Mouse (Mus musculus): ENCODE data around the gene Znrf3. TPM values are rescaled to one million over a fixed set of nuclear protein-coding genes. Genes with fewer than 3 reads are reported as not detected.
"Not testable (repeated sequence)": the region's sequence is repeated elsewhere in the genome, so short reads cannot be mapped to it uniquely, and the experiment has no call there.

The Znrf3 gene
- 8.2 and 8.3 TPM in 2 replicates for polyA plus RNA-seq (2016; fragmentation: Nextera tagmentation; extraction: Ambion mirVana)

GRCm38 (mm10) chr11:5444599-5445451, at the start of gene Znrf3:
Gene Znrf3 (minus strand): TSS chr11:5444847.
- peak within 1 kb of the TSS; percentile 84 for H3K4me3 ChIP-seq
- H3K4me1 ChIP-seq = peaks cover 17% of the 10 kb centered on the region
- no peaks in the 10 kb centered on the region for H3K9me3 ChIP-seq (replicated peaks)
- ATAC-seq (ENCODE audit: low FRiP score) = peak; percentile 92
- under 1% methylated on average over 49 of the region's 106 CpGs for WGBS
- peak within 1 kb of the TSS; percentile 71 for H3K4me2 ChIP-seq (replicated peaks)
- H3K27ac ChIP-seq = peak within 1 kb of the TSS; percentile 66
- no peaks in the 10 kb centered on the region for H3K36me3 ChIP-seq
- no peaks in the 10 kb centered on the region for H3K27me3 ChIP-seq
- peak within 1 kb of the TSS; percentile 82 for H3K9ac ChIP-seq

- no peaks in the 10 kb centered on the region for H3K9me3 ChIP-seq (replicated peaks)
- WGBS = 44% methylated on average over 2 of the region's 2 CpGs
Observed at GRCm38 (mm10) chr11:5493869-5494268, 49.2 kb upstream of the Znrf3 start.

GRCm38 (mm10) chr11:5491912-5492311, 47.3 kb upstream of the Znrf3 start:
- Histone ChIP-seq H3K4me3 (no peak overlapping the region), H3K27ac (no peak overlapping the region), H3K4me1 (no peaks in the 10 kb centered on the region), H3K4me2 (replicated peaks) (no peak overlapping the region), H3K9ac (no peak overlapping the region), H3K36me3 (no peaks in the 10 kb centered on the region), H3K9me3 (replicated peaks) (no peaks in the 10 kb centered on the region), H3K27me3 (no peaks in the 10 kb centered on the region)
- 69% methylated on average over 7 of the region's 7 CpGs for WGBS
- ATAC-seq (ENCODE audit: low FRiP score) = no peak

More at GRCm38 (mm10) chr11:5493869-5494268, 49.2 kb upstream of the Znrf3 start:
- ATAC-seq (ENCODE audit: low FRiP score) = no peak
- Histone ChIP-seq H3K4me1 (no peaks in the 10 kb centered on the region), H3K36me3 (no peaks in the 10 kb centered on the region), H3K4me2 (replicated peaks) (no peak overlapping the region), H3K27me3 (no peaks in the 10 kb centered on the region), H3K9ac (no peak overlapping the region), H3K4me3 (no peak overlapping the region), H3K27ac (no peak overlapping the region)

DNA sequence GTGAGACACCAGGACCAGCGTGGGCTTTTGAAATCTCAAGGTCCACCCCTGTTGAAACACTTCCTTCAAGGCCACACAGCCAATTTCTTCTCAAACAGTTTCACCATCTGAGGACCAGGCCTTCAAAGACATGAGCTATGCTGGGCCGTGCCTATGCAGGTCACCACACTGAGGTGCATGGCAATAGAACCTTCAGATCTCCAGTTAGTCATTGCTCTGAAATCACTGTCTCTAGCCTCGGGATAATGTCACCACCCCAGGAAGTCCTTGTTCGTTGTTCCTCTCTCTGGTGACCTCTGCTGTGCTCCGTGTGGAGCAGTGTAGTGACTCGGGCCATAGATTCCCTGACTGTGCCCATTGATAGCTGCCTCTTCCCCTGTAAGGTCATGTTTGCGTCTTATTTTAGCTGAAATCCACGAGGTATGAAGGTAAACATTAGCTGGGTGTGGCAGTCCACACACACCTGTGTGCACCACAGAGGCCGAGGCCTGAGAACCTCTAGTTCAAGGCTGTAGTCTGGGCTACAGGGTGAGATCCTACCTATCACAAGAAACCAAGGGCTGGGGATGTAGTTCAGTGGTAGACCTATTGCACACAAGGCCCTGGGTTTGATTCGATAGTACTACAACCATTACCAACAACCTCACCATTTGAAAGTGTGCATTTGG, 46.5 kb upstream of the Znrf3 start:
- no peak overlapping the region for H3K4me3 ChIP-seq
- 84% methylated on average over 10 of the region's 10 CpGs for WGBS
- no peak overlapping the region for H3K27ac ChIP-seq
- no peaks in the 10 kb centered on the region for H3K4me1 ChIP-seq
- no peak overlapping the region for H3K9ac ChIP-seq
- no peaks in the 10 kb centered on the region for H3K9me3 ChIP-seq (replicated peaks)
- H3K4me2 ChIP-seq (replicated peaks) = no peak overlapping the region
- H3K27me3 ChIP-seq = no peaks in the 10 kb centered on the region
- no peaks in the 10 kb centered on the region for H3K36me3 ChIP-seq
- no peak for ATAC-seq (ENCODE audit: low FRiP score)

DNA sequence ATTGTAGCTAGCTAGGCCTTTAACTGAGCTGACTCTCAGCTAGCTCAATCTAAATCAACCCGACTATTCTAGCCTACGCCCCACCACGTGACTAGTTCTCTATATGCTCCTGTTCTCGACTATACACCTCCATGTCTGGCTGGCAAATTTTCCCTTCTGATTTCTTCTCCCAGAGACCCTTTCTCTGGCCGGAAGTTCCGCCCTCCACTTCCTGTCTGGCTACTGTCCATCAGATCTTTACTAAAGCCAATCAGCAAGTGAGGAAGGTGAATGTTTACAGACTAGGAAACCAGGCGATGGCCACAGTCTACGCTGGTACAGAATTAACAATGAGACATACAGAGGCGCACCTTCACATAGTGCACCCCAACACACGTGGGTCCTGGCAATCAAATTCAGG, 44.8 kb upstream of the Znrf3 start:
- not testable (repeated sequence) for H3K9ac ChIP-seq; H3K9me3 ChIP-seq (replicated peaks); H3K36me3 ChIP-seq; H3K27me3 ChIP-seq; H3K4me3 ChIP-seq; H3K4me2 ChIP-seq (replicated peaks); H3K27ac ChIP-seq; H3K4me1 ChIP-seq; ATAC-seq (ENCODE audit: low FRiP score)
- WGBS = 91% methylated on average over 10 of the region's 10 CpGs

DNA sequence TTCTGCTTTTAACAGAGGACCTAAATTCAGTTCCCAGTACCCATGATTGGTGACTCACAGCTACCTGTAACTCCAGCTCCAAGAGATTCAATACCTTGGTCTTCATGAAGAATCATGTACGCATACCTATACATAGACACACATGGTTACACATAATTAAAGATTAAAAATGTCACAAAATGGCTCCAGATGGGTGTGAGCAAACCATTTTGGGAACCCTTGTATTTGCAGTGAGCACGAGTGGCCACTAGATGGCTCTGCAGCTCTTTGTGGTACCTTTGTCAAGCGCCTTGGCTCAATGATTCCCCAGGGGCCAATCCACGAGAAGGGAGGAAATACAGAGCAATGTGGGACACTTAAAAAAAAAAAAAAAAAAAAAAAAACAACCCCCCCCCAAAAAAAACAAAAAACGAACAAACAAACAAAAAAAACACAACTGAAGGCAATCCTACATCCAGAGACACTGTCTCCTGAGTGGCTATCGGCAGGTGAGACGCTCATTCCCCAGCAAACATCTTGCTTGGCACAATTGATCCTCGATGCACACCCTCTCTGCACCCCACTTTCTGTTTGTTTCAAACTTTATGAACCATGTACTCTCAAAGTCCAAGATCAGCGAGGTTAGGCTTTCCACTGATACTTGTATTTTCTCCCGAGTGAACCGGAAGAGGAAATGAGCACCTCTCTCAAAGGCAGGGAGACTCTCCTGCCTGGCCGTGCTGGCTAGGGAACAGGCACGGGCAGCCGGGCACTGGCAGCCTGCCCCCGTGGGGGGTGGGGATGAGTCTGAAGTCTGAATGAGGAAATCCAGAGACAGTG, 40.8 kb upstream of the Znrf3 start:
- Histone ChIP-seq H3K4me2 (replicated peaks) (peak overlapping the region; percentile 58), H3K36me3 (no peaks in the 10 kb centered on the region), H3K27me3 (no peaks in the 10 kb centered on the region), H3K9ac (peak overlapping the region; percentile 50; the same call in 1 of the 2 replicates), H3K4me1 (peaks cover 3% of the 10 kb centered on the region; the same call in 1 of the 2 replicates), H3K4me3 (peak overlapping the region; percentile 30), H3K27ac (no peak overlapping the region), H3K9me3 (replicated peaks) (no peaks in the 10 kb centered on the region)
- ATAC-seq (ENCODE audit: low FRiP score) = peak; percentile 68
- WGBS = 18% methylated on average over 15 of the region's 15 CpGs

GRCm38 (mm10) chr11:5482581-5482980, 37.9 kb upstream of the Znrf3 start:
- H3K4me1 ChIP-seq = peaks cover 3% of the 10 kb centered on the region; the same call in 1 of the 2 replicates
- H3K9ac ChIP-seq = no peak overlapping the region
- no peak overlapping the region for H3K4me3 ChIP-seq
- H3K4me2 ChIP-seq (replicated peaks) = no peak overlapping the region
- H3K27ac ChIP-seq = no peak overlapping the region
- ATAC-seq (ENCODE audit: low FRiP score) = no peak
- H3K9me3 ChIP-seq (replicated peaks) = no peaks in the 10 kb centered on the region
- no peaks in the 10 kb centered on the region for H3K36me3 ChIP-seq
- 90% methylated on average over 13 of the region's 13 CpGs for WGBS
- no peaks in the 10 kb centered on the region for H3K27me3 ChIP-seq

GRCm38 (mm10) chr11:5478831-5479230, 34.2 kb upstream of the Znrf3 start:
- WGBS = 88% methylated on average over 3 of the region's 3 CpGs
- no peak for ATAC-seq (ENCODE audit: low FRiP score)

DNA sequence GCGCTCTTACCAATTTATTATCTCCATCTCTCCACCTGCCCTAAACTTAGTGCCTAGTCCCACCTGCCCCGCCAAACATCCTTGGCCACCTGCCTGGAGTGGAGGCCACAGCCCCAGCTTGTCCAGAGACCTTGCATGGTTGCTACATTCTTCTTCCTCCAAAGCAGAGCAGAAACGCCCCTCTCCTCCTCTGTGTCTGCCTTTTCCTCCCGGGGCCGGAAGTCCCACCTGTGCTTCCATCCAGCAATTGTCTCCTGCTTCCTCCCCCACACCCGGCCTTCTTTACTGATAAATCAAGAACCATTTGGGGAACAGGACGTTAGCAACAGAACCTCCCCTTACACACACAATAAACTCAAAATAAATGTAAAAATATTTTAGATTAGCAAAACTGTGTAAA, 33.5 kb upstream of the Znrf3 start:
- Histone ChIP-seq H3K4me2 (replicated peaks) (no peak overlapping the region), H3K27ac (no peak overlapping the region), H3K27me3 (no peaks in the 10 kb centered on the region), H3K36me3 (no peaks in the 10 kb centered on the region), H3K9ac (no peak overlapping the region), H3K9me3 (replicated peaks) (no peaks in the 10 kb centered on the region), H3K4me3 (no peak overlapping the region), H3K4me1 (no peaks in the 10 kb centered on the region)
- ATAC-seq (ENCODE audit: low FRiP score) = no peak
- 83% methylated on average over 7 of the region's 7 CpGs for WGBS

More at GRCm38 (mm10) chr11:5478831-5479230, 34.2 kb upstream of the Znrf3 start:
- Histone ChIP-seq H3K27me3 (no peaks in the 10 kb centered on the region), H3K4me3 (no peak overlapping the region), H3K4me1 (no peaks in the 10 kb centered on the region), H3K27ac (no peak overlapping the region), H3K4me2 (replicated peaks) (no peak overlapping the region), H3K9ac (no peak overlapping the region), H3K36me3 (no peaks in the 10 kb centered on the region), H3K9me3 (replicated peaks) (no peaks in the 10 kb centered on the region)

- no peaks in the 10 kb centered on the region for H3K36me3 ChIP-seq
- H3K27ac ChIP-seq = no peak overlapping the region
- 88% methylated on average over 4 of the region's 4 CpGs for WGBS
- no peaks in the 10 kb centered on the region for H3K4me1 ChIP-seq
- no peak for ATAC-seq (ENCODE audit: low FRiP score)
- H3K9ac ChIP-seq = no peak overlapping the region
- H3K27me3 ChIP-seq = no peaks in the 10 kb centered on the region
- no peaks in the 10 kb centered on the region for H3K9me3 ChIP-seq (replicated peaks)
- H3K4me2 ChIP-seq (replicated peaks) = no peak overlapping the region
- H3K4me3 ChIP-seq = no peak overlapping the region
Observed at GRCm38 (mm10) chr11:5476806-5477205, 32.2 kb upstream of the Znrf3 start.

- not testable (repeated sequence) for H3K9ac ChIP-seq; ATAC-seq (ENCODE audit: low FRiP score); H3K27me3 ChIP-seq; H3K9me3 ChIP-seq (replicated peaks); H3K27ac ChIP-seq; H3K36me3 ChIP-seq; H3K4me1 ChIP-seq; H3K4me2 ChIP-seq (replicated peaks); H3K4me3 ChIP-seq
- 83% methylated on average over 2 of the region's 2 CpGs for WGBS
Observed at GRCm38 (mm10) chr11:5475556-5476118, 31.0 kb upstream of the Znrf3 start.

DNA sequence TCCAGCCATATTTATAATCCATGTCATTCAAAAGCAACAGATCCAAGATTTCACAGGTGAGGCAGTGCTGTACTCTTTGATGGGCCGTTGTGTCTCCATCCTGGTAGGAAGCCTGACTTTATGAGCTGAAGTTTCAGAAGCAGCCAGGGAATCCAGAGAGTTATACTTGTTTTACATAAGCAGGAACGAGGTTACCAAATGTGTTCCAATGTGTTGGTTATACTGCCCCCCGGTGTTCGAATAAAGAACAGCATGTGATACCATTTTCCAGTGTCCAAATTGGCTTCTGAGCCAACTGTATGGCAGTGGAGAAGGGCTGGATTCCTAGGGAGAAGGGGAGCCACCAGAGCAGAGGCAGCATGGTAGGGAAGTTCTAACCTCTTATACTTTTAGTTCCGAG, 29.5 kb upstream of the Znrf3 start:
- no peak overlapping the region for H3K4me2 ChIP-seq (replicated peaks)
- no peak overlapping the region for H3K9ac ChIP-seq
- WGBS = 14% methylated on average over 5 of the region's 5 CpGs
- no peak overlapping the region for H3K27ac ChIP-seq
- no peak overlapping the region for H3K4me3 ChIP-seq
- ATAC-seq (ENCODE audit: low FRiP score) = no peak
- no peaks in the 10 kb centered on the region for H3K36me3 ChIP-seq
- no peaks in the 10 kb centered on the region for H3K9me3 ChIP-seq (replicated peaks)
- H3K4me1 ChIP-seq = no peaks in the 10 kb centered on the region
- no peaks in the 10 kb centered on the region for H3K27me3 ChIP-seq
